Mouse (Mus musculus) heart, postnatal 0 days (tissue): ENCODE data around the gene D230025D16Rik.

ENCODE experiments used
- CTCF ChIP-seq: IDR thresholded peaks from 2 replicates; pipeline ENCODE4 v1.5.1; 2016; ENCODE audit warnings: antibody characterized with exemption, control low read depth, low read depth
- EP300 ChIP-seq: IDR thresholded peaks from 2 replicates; pipeline ENCODE4 v1.6.1; 2016; ENCODE audit warnings: antibody characterized with exemption, low read depth

DNA sequence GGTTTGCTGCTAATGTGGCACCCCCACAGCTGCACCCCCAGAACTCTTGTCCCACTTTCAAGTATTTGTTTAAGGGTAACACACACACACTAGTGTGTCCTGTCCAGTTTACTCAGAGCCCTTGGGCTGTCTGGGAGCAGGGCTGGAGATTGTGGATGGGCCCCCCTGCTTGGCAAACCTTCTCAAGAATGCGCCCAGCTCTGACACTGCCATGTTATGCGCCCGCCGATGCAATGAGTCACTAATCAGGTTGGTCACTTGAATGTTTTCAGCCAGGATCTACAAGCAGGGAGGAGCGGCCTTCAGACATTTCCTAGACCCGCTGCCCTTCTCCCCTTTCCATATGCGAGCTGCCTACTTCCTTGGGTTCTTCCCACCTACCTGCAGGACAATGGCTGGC, 67.5 kb downstream of the D230025D16Rik start:
- TF ChIP-seq CTCF = no peak
- TF ChIP-seq EP300 = no peak
